Mouse (Mus musculus) retina, postnatal 1 day (tissue): Measurements from ENCODE around the gene Tpd52l2.

Source experiments
- DNase-seq: peaks from one replicate; pipeline ENCODE4 v3.0.0-alpha.2; 2012

Tpd52l2 gene

GRCm38 (mm10) chr2:181496831-181497547, at the start of gene Tpd52l2:
Gene Tpd52l2 (plus strand): TSS chr2:181497142.
- DNase-seq, result peak; percentile 98

GRCm38 (mm10) chr2:181452181-181452580, 44.8 kb upstream of the Tpd52l2 start:
- DNase-seq, result no peak

DNA sequence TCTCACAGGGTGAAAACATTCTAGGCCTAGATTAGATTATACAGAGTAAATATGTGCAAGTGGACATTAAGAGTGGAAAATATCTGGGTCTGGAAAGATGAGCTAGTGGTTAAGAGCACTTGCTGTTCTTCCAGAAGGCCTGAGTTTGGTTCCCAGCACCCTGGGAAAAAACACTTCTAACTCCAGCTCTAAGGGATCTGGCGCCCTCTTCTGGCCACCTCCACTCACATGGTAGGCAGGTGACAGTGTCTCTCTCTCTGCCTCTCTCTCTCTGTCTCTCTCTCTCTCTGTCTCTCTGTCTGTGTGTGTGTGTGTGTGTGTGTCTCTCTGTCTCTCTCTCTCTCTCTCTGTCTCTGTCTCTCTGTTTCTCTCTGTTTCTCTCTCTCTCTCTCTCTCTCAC, 43.7 kb upstream of the Tpd52l2 start:
- DNase-seq, result peak; percentile 17

GRCm38 (mm10) chr2:181455899-181456298, 41.0 kb upstream of the Tpd52l2 start:
- DNase-seq, result peak; percentile 19

DNA sequence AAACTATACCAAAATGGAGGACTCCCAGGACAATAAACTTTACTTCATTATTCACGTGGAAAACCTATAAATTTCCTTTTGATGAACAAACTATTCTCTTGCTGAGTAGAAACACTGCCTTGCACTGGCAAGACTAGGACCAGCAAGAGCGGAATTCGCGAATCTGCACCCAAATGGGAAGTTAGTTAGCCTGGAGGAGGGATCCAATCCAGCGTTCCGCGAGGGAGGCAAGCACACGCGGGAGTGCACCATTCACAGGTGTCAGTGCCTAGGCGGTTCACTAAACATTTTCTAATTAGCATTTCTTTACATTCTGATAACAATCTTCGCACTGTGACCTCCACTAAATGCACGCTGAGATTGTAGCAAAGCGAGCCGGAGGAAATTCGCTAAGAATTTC, 39.1 kb upstream of the Tpd52l2 start:
- peak; percentile 23 for DNase-seq

GRCm38 (mm10) chr2:181458411-181459152, 38.4 kb upstream of the Tpd52l2 start:
- DNase-seq, result no peak

DNA sequence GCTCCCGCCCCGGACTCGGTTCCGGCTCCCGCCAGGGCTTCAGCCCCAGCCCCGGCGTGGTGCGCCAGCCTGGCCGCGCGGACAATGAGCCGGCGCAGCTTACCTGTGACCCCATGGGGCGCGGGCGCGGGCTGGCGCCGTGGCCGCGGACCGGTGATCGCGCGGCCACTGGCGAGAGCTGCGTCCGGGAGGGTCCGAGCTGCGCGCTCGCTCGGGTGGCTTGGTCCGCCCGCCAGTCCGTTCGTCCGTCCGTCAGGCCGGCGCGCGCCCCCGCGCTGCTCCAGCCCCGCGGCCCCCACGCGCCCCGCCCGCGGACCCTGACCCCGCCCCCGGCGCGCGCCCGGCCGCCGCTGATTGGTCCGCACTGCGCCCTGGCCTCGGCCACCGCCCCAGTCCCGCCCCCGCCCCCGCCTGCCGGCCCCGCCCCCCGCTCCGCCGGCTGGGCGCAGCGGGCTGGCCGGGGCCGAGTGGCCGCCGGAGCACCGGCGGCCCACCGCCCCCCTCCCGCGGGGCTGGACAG, 37.7 kb upstream of the Tpd52l2 start, which contains the start of gene Zbtb46:
Zbtb46 (minus strand) TSS at position 274 of the 520 bp plus-strand sequence.
- peak; percentile 89 for DNase-seq

GRCm38 (mm10) chr2:181459673-181460621, 37.0 kb upstream of the Tpd52l2 start:
- peak; percentile 73 for DNase-seq

- no peak for DNase-seq
Observed at GRCm38 (mm10) chr2:181461536-181462100, 35.3 kb upstream of the Tpd52l2 start.

DNA sequence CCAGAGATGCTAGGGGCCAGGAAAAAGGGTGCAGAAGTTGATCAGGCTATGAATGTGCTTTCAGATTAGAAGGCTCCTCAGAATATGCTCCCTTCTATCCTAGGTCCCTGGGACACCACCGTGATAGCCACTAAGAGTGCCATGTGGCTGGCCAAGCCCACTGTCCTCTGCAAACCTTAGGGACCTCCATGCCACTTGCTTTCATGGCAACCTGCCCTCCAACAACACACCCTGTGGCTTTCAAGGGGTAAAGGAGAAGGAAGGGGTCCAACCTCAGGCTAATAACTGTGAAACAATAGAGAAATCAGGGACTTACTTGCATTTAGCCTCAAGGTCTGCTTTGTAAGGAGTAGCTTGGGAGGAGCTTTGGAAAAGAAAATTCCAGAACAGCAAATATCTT, 34.3 kb upstream of the Tpd52l2 start:
- no peak for DNase-seq

GRCm38 (mm10) chr2:181463008-181463738, 33.8 kb upstream of the Tpd52l2 start:
- peak; percentile 87 for DNase-seq

DNA sequence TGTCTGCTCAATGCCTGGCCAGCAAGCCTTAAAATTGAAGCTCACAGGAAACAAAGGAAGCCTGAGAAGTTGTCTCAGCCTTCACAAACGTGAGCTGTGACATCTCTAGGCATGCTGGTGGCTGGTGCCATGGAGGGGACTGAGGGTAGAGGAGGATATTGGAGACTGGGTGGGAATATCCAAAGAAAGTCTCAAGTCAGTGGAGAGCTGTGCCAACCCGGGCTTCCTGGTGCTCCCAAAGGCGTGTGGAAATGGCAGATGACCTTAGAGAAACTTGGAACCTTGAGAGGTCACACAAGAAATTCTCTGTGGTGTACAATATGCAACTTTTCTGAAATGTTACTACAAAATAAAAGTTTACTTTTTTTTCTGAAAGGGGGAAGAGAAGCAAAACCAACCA, 31.5 kb upstream of the Tpd52l2 start:
- DNase-seq, result no peak

DNA sequence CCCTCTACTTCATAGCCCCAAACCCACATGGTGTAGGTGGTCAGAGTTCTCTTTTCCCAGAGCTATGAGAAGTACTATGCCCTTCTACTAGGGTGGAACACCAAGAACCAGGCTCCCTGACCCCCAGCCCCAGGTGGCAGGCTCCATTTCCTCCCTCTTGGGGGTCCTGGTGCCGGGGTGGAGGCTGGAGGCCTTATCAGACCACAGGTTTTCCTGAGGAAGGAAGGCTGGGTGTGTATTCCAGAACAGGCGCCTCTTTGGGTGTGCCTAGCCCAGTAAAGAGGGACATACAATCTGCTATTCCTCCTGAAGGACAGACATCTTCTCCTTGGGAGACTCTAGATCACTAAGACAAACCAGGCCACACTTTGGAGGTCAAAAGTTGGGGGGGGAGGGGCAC, 26.7 kb upstream of the Tpd52l2 start:
- no peak for DNase-seq

- DNase-seq, result no peak
Observed at GRCm38 (mm10) chr2:181471246-181471645, 25.7 kb upstream of the Tpd52l2 start.

- no peak for DNase-seq
Observed at GRCm38 (mm10) chr2:181472256-181472827, 24.6 kb upstream of the Tpd52l2 start.

GRCm38 (mm10) chr2:181483120-181483519, 13.8 kb upstream of the Tpd52l2 start:
- no peak for DNase-seq

DNA sequence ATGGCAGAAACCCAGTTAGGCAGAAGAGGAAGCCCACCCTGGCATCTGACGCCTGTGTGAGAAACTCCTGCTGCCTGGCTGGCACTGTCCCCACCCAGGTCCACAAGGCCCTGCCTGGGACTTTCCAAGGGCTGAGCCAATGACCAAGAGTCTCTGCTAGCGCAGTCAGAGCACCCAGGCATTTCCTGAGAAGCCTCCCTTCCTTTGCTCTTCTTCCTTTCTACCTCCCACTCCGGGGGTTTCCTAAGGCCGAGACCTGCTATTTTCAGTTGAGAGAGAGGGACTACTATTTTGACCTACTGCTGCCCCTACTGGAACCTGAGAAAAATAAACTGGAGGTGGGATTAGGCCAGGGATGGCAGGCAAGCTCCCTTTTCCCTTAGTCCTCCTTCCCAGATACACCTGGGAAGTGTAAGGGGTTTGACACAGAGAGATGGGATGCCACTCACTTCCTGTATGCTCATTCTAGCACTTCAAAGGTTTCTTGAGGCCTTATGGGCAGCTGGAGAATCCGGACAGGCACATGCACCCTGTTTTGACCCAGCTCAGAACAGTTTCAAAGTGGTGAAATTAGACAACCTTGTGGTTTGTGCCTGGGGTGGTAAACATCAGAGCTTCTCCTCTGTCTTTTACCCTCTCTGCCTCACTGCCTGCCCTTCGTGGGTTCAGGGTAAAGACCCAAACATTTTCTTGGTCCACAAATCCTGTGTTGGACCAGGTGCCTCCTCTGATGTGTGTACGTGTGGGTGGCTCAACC, 13.2 kb upstream of the Tpd52l2 start:
- DNase-seq, result peak; percentile 61

- DNase-seq, result peak; percentile 8
Observed at GRCm38 (mm10) chr2:181484456-181485233, 12.3 kb upstream of the Tpd52l2 start.

- no peak for DNase-seq
Observed at GRCm38 (mm10) chr2:181485741-181486140, 11.2 kb upstream of the Tpd52l2 start.
